Mouse (Mus musculus) monocyte, adult 59 days (primary cell): ENCODE results near the gene Catsperd. TPM values are rescaled to one million over a fixed set of nuclear protein-coding genes. Genes with fewer than 3 reads are reported as not detected.

Source experiments
- total RNA-seq, 2 experiments: library from RNA; stranded (reverse); gene quantifications; one replicate each; pipeline ENCODE4 v1.2.4; 2023

Catsperd gene
- under 1 TPM; 0.42 to 0.55 TPM for total RNA-seq

DNA sequence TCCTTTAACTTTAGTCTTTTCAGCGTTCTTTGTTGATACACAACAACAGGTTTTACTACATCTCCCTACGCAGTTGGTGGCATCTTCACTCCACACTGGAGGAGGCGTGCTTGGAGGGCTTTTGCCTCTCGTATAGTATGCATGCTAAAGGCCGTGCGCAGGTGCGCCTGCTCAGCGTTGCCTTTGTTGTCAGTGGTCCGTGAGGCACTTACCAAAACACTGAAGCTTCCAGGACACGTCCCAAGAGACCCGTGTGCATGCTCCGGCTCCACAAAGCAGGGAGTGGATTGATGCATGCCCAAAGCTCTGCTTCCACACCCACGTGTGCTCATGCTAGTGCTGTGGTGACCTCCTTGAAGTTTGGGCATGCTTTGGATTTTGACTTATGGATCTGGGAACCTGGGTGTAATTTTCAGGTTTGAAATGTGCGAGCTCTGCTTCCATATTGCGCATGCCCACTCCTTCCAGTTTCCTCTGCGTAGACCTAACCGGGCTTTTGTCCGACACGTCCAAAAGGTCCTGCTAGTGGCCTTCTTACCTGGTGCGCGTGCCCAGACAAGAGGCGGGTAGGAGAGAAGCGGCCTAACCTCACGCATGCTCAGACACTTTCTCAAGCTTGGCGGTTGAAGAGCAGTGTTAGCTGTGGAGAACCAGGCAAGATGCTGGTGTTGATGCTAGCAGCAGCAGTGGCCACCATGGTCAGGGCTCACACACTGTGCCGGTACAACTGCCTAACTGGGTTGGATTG lies at the start of gene Catsperd:
Catsperd (plus strand) TSS at position 614 of the 748 bp plus-strand sequence.

DNA sequence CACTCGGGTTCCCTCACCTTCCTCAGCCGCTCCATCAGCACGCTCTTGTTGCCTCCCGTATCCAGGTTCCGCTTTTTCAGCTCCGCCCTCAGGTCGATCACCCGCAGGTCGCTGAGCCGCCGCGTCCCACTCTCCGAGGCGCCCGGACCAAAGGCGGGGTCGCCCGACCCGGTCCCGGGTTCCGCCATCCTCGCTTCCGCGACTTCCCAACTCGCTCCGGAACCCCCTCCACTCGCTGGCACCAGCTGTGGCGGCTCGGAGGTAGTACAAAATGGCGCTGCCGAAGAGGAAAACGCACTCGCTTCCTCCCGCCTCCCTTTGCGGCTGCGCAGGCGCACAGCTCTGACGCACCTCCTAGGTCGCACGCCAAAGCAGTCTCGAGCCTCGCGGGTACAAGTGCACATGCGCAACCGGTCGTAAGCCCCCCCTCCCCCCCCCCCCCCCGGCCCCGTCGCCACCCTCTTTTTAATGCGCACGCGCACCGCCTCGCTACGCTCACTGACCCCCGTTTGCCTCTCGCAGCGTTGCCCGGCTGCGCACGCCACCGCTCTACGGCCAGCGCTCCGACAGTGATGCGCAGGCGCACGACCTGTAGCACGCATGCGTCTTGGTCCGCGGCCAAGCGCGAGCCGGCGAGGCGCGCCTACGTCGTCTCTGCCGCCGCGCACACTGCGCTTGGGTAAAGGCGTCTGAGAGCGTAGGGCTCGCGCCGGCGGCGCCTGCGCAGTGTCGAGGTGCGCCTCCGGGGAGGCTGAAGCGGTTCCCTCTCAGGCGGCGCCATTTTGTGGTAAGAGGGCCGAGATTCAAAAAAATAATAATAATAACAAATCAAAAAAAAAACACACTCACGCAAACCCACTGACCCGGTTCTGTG lies 43.4 kb upstream of the Catsperd start, which contains the start of the genes Safb2 and Safb:
Safb2 (minus strand) TSS at position 329 of the 874 bp plus-strand sequence.
Safb (plus strand) TSS at position 569 of the 874 bp plus-strand sequence.

GRCm38 (mm10) chr17:56609452-56610171 lies 18.3 kb upstream of the Catsperd start, which contains the start of gene 2410015M20Rik:
Gene 2410015M20Rik, minus strand, starts transcription at chr17:56609771.

GRCm38 (mm10) chr17:56613236-56613844 lies 14.6 kb upstream of the Catsperd start, which contains the start of gene Rpl36:
Gene Rpl36, plus strand, starts transcription at chr17:56613416.

DNA sequence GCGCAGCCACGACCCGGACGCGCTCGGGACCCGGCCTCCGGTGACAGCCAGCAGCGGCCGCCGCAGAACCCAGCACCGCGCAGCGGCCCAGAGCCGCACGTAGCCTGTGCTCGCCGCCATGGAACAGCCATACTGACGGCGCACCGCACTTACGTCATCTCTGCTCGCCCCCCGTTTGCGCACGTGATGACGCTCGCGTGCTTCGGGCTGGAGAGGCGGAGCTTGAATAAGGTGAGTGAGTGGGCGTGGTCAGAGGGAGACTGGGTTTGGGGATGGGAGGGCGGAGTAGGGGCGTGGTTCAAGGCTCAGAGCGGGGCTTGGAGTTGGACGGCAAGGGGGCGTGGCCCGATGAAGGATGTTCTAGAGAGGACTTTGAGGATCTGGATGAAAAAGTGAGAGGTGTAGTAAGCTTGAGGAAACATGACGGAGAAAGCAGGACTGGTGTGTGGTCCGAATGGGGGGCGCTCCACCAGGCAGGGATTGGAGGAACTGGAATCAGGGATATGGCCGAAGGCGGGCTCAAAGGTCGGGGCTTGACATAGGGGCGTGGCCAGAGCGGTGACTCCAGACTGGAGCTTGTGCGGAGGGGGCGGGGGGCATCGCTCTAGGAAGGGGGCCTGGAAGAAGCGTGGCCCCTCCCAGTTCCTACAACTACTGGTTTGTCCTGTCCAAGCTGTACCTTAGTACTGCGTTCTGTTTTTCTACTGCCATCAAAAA lies 1.0 kb upstream of the Catsperd start, which contains the start of gene Lonp1:
Lonp1 (minus strand) TSS at position 134 of the 717 bp plus-strand sequence.

DNA sequence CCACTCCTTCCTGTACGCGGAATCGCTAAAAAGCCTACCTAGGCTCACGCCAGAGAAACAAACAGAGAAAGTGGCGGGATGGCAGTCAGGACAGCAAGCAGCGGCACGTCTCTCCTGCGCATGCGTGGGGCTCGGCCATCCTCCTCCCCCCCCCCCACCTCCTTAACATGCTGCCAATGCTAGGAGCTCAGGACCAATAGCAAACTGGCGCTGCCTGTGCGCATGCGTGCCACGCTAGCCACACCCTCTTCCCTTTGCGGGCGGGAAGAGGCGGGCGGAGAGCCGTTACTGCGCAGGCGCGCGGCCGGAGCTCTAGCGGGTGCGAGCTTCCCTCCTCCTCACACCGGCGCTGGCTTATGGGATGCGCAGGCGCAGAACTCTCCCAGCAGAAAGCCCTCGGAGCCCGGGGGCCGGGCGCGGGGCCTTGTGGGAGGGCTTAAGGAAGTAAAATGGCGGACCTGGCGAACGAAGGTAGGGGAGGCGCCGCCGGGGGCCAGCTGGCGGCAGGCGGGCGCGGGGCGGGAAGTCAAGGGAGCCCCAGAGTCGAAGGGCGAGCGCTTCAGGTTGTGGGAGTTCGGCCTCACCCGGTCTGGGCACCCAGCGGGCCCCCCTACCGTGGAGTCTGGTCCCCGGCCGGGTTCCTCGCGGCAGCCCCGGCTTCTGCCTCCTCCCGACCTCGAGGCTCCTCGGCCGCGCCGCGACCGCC lies 45.2 kb downstream of the Catsperd start, which contains the start of gene Ranbp3:
Ranbp3 (plus strand) TSS at position 354 of the 706 bp plus-strand sequence.

Other genes with a start within 250 kb of the Catsperd start
- 10 to 100 TPM; 51.6 to 65.6 TPM for gene Ptprs, start 151.7 kb upstream of the Catsperd start, total RNA-seq
- not detected for gene Znrf4, start 115.7 kb upstream of the Catsperd start, total RNA-seq
- 1 to 10 TPM; 4.5 to 7.7 TPM for gene Gm20219, start 73.8 kb upstream of the Catsperd start, total RNA-seq
- 100 to 1,000 TPM; 378 to 409 TPM for gene Safb2, start 43.6 kb upstream of the Catsperd start, total RNA-seq
- 100 to 1,000 TPM; 192 to 207 TPM for gene Safb, start 43.3 kb upstream of the Catsperd start, total RNA-seq
- gene 2410015M20Rik, start 18.4 kb upstream of the Catsperd start, total RNA-seq, result 10 to 100 TPM; 62.6 to 67.6 TPM
- gene Rpl36, start 14.7 kb upstream of the Catsperd start, total RNA-seq, result 100 to 1,000 TPM; 871 to 971 TPM
- 10 to 100 TPM; 30.7 to 32.1 TPM for gene Lonp1, start 1.3 kb upstream of the Catsperd start, total RNA-seq
- 10 to 100 TPM; 68.3 to 70.9 TPM for gene Ranbp3, start 45.2 kb downstream of the Catsperd start, total RNA-seq
- 10 to 100 TPM; 65.3 to 82.2 TPM for gene Ndufa11, start 89.6 kb downstream of the Catsperd start, total RNA-seq
- gene Vmac, start 89.9 kb downstream of the Catsperd start, total RNA-seq, result 1 to 10 TPM; 5.4 to 5.7 TPM
- gene Nrtn, start 129.4 kb downstream of the Catsperd start, total RNA-seq, result not detected
- gene Dus3l, start 136.6 kb downstream of the Catsperd start, total RNA-seq, result 10 to 100 TPM; 47.3 to 49.5 TPM
- gene Prr22, start 142.1 kb downstream of the Catsperd start, total RNA-seq, result under 1 TPM; 0.42 to 0.70 TPM
- 10 to 100 TPM; 71.8 to 73.4 TPM for gene Rfx2, start 202.9 kb downstream of the Catsperd start, total RNA-seq
- gene Acsbg2, start 246.3 kb downstream of the Catsperd start, total RNA-seq, result not detected
- gene 1700061G19Rik, start 247.3 kb downstream of the Catsperd start, total RNA-seq, result under 1 TPM in 1 of 2 experiments, not detected in 1; 0.24 TPM